In genomic region chr4:118527335-118527681, GRCm38 (mm10) we compare ENCODE assay signal across 16 mouse cellular contexts. TPM values are rescaled to one million over a fixed set of nuclear protein-coding genes. Genes with fewer than 3 reads are reported as not detected.
DNase-seq lines count a peak whose midpoint lies in the region; ATAC-seq and TF ChIP-seq lines count a peak whose summit lies in the region.
"Had no signal": no experiment of that assay in that cellular context is flagged by ENCODE, and none has a peak within 500 bp of the region (broad histone marks: within the 10 kb centered on the region; RNA-seq: fewer than 3 reads in every experiment).

No protein-coding gene starts in this region.

- no peaks in the 10 kb centered on the region for H3K9me3 ChIP-seq in liver, embryonic 11.5 days (ENCODE audit: control insufficient read depth, low read length)
- H3K9me3 ChIP-seq: forebrain, embryonic 15.5 days had no signal

- no peak for ATAC-seq in liver, embryonic 11.5 days (replicated peaks; ENCODE audit: low FRiP score)
- ATAC-seq: forebrain, embryonic 15.5 days; Patski had no signal

- no peak for TF ChIP-seq CTCF in kidney, adult 2 months (conservative IDR thresholded peaks at IDR 0.05; ENCODE audit: insufficient read depth, insufficient read length, low read depth, low read length)
- TF ChIP-seq CTCF in thymus, adult 2 months (IDR thresholded peaks at IDR 0.05; ENCODE audit: borderline replicate concordance, control insufficient read depth, extremely low read depth, insufficient read depth, low read length, poor library complexity): no peak

- H3K36me3 ChIP-seq in kidney, adult 2 months (ENCODE audit: control insufficient read depth, insufficient read depth, low read length): no peaks in the 10 kb centered on the region; the same call in 1 of the 2 replicates
- no peaks in the 10 kb centered on the region for H3K36me3 ChIP-seq in thymus, adult 2 months (ENCODE audit: control insufficient read depth, insufficient read depth, low read length)
- H3K36me3 ChIP-seq in liver, embryonic 11.5 days (ENCODE audit: control insufficient read depth, insufficient read depth, low read length): no peaks in the 10 kb centered on the region
- H3K36me3 ChIP-seq: forebrain, embryonic 15.5 days had no signal

- H3K4me1 ChIP-seq in kidney, adult 2 months (ENCODE audit: control insufficient read depth, insufficient read depth, low read length): peaks cover 5% of the 10 kb centered on the region
- H3K4me1 ChIP-seq in thymus, adult 2 months (replicated peaks; ENCODE audit: control insufficient read depth, insufficient read depth, low read length): no peaks in the 10 kb centered on the region
- H3K4me1 ChIP-seq in liver, embryonic 11.5 days (replicated peaks; ENCODE audit: control insufficient read depth, insufficient read depth, low read length): no peaks in the 10 kb centered on the region
- H3K4me1 ChIP-seq: forebrain, embryonic 15.5 days had no signal

- peak overlapping the region; percentile 81 for H3K4me3 ChIP-seq in kidney, adult 2 months (ENCODE audit: insufficient read depth, low read depth, low read length)
- no peak overlapping the region for H3K4me3 ChIP-seq in thymus, adult 2 months (ENCODE audit: control insufficient read depth, insufficient read depth, low read length)
- peak overlapping the region; percentile 26; the same call in 1 of the 2 replicates for H3K4me3 ChIP-seq in liver, embryonic 11.5 days (ENCODE audit: low read depth, low read length)
- H3K4me3 ChIP-seq: forebrain, embryonic 15.5 days had no signal

- no peak overlapping the region for H3K9ac ChIP-seq in liver, embryonic 11.5 days (ENCODE audit: low read depth, low read length)
- H3K9ac ChIP-seq: forebrain, embryonic 15.5 days had no signal

- peak overlapping the region; percentile 39 for H3K4me2 ChIP-seq in liver, embryonic 11.5 days
- H3K4me2 ChIP-seq: forebrain, embryonic 15.5 days had no signal

- 28% methylated on average over 5 of the region's 5 CpGs for WGBS in kidney, adult 2 months
- 72% methylated on average over 5 of the region's 5 CpGs for WGBS in thymus, adult 2 months
- WGBS in liver, embryonic 11.5 days: 60% methylated on average over 5 of the region's 5 CpGs

- no peaks in the 10 kb centered on the region for H3K27me3 ChIP-seq in kidney, adult 2 months (replicated peaks; ENCODE audit: control insufficient read depth, insufficient read depth, low read length)
- H3K27me3 ChIP-seq in thymus, adult 2 months (ENCODE audit: control insufficient read depth, insufficient read depth, low read length): no peaks in the 10 kb centered on the region
- no peaks in the 10 kb centered on the region for H3K27me3 ChIP-seq in liver, embryonic 11.5 days (replicated peaks; ENCODE audit: control insufficient read depth, insufficient read depth, low read length)
- H3K27me3 ChIP-seq: forebrain, embryonic 15.5 days; Patski had no signal

- peak overlapping the region; percentile 98 for H3K27ac ChIP-seq in kidney, adult 2 months (ENCODE audit: insufficient read depth, low read depth, low read length)
- no peak overlapping the region for H3K27ac ChIP-seq in thymus, adult 2 months (ENCODE audit: control insufficient read depth, insufficient read depth, low read length)
- H3K27ac ChIP-seq in liver, embryonic 11.5 days (ENCODE audit: low read depth, low read length): 0 out of 2 replicates have a peak overlapping the region, but pooled peaks have one; percentile 11
- H3K27ac ChIP-seq: forebrain, embryonic 15.5 days had no signal

- DNase-seq in kidney, adult 2 months: no peak
- no peak for DNase-seq in kidney, postnatal 36 days
- peak; percentile 9 for DNase-seq in thymus, adult 2 months
- no peak for DNase-seq in thymus, postnatal 4 days
- DNase-seq in liver, embryonic 11.5 days (ENCODE audit: low spot score): no peak
- DNase-seq in right cerebral cortex, adult 18-20 months: no peak
- DNase-seq in layer of hippocampus, postnatal 36 days: no peak
- no peak for DNase-seq in layer of hippocampus, postnatal 10 days (ENCODE audit: low spot score in 2 of 2)
- DNase-seq: adrenal gland, postnatal 14 days; gastrocnemius, postnatal 25 days had no signal

- TF ChIP-seq POLR2A in kidney, adult 2 months (IDR thresholded peaks at IDR 0.05; ENCODE audit: low read depth, low read length): no peak
- no peak for TF ChIP-seq POLR2A in thymus, adult 2 months (IDR thresholded peaks at IDR 0.05; ENCODE audit: control insufficient read depth, extremely low read depth, insufficient read depth, low read length, poor library complexity)

RNA-seq across cellular contexts. Expression of gene 2610528J11Rik, which starts 0.5 kb away (rescaled TPM):
- polyA plus RNA-seq in kidney, adult 2 months (2012; rRNA removed): 166 and 182 TPM in 2 replicates
- polyA plus RNA-seq in thymus, adult 2 months (2012; rRNA removed): 1.6 and 2.1 TPM in 2 replicates
- polyA plus RNA-seq in liver, embryonic 11.5 days (2014; fragmentation: Nextera tagmentation; extraction: Ambion mirVana): 4.8 and 6.1 TPM in 2 replicates
- not detected for total RNA-seq in layer of hippocampus, postnatal 36 days (2021)
- not detected for total RNA-seq in layer of hippocampus, postnatal 10 days (2021)
- total RNA-seq: gastrocnemius, postnatal 25 days; left cerebral cortex, adult 18-20 months; megakaryocyte-erythroid progenitor cell, adult 5-6 weeks had no signal
- polyA plus RNA-seq: C2C12; forebrain, embryonic 15.5 days; heart, postnatal 0 days; Patski had no signal

RNA-seq across cellular contexts. Expression of gene Tmem125, which starts 16.5 kb away (rescaled TPM):
- 30.3 and 44.7 TPM in 2 replicates for polyA plus RNA-seq in kidney, adult 2 months (2012; rRNA removed)
- polyA plus RNA-seq in thymus, adult 2 months (2012; rRNA removed): 1.7 and 2.1 TPM in 2 replicates
- polyA plus RNA-seq in liver, embryonic 11.5 days (2014; fragmentation: Nextera tagmentation; extraction: Ambion mirVana): 0.70 and 0.94 TPM in 2 replicates
- total RNA-seq in layer of hippocampus, postnatal 36 days (2021): 1 to 10 TPM; 5.6 to 8.1 TPM
- total RNA-seq in layer of hippocampus, postnatal 10 days (2021): 1 to 10 TPM in 1 of 2 experiments, under 1 TPM in 1; 0.58 to 1.2 TPM
- total RNA-seq: gastrocnemius, postnatal 25 days; megakaryocyte-erythroid progenitor cell, adult 5-6 weeks had no signal
- polyA plus RNA-seq: C2C12 had no signal

RNA-seq across cellular contexts. Expression of gene Tie1, which starts 37.4 kb away (rescaled TPM):
- 44.5 and 51.8 TPM in 2 replicates for polyA plus RNA-seq in kidney, adult 2 months (2012; rRNA removed)
- 9.4 and 11.7 TPM in 2 replicates for polyA plus RNA-seq in thymus, adult 2 months (2012; rRNA removed)
- 14.1 and 16.0 TPM in 2 replicates for polyA plus RNA-seq in liver, embryonic 11.5 days (2014; fragmentation: Nextera tagmentation; extraction: Ambion mirVana)
- total RNA-seq in layer of hippocampus, postnatal 36 days (2021): 1 to 10 TPM; 7.1 to 8.5 TPM
- total RNA-seq in layer of hippocampus, postnatal 10 days (2021): 10 to 100 TPM; 15.3 to 16.2 TPM
- polyA plus RNA-seq: C2C12, Patski had no signal

Comparison
In these comparisons a context has a peak if more than half of its experiments do, and no peak if none do; other contexts are left out.
1. RNA of gene 2610528J11Rik, which starts 0.5 kb away (polyA plus RNA-seq): 166 to 182 TPM in kidney, adult 2 months; 4.8 to 6.1 TPM in liver, embryonic 11.5 days and 1.6 to 2.1 TPM in thymus, adult 2 months; every median in the first group is over 10 times any median in the second.